Mouse (Mus musculus) testis, adult 2 months (tissue): ENCODE measurements around the gene Angptl1.

Experiments used
- CTCF ChIP-seq: fragments of 200-500 bp; IDR thresholded peaks from 2 replicates; pipeline ENCODE4 v1.5.1; 2012; ENCODE audit warnings: low read depth, mild to moderate bottlenecking, inconsistent platforms, low read length, moderate library complexity; ENCODE audit not compliant: control insufficient read depth, insufficient read depth, insufficient replicate concordance
- POLR2A ChIP-seq: fragments of 200-500 bp; IDR thresholded peaks from 2 replicates; pipeline ENCODE4 v1.6.1; 2012; ENCODE audit warnings: low read depth, mild to moderate bottlenecking, inconsistent platforms, low read length, moderate library complexity; ENCODE audit not compliant: control insufficient read depth

DNA sequence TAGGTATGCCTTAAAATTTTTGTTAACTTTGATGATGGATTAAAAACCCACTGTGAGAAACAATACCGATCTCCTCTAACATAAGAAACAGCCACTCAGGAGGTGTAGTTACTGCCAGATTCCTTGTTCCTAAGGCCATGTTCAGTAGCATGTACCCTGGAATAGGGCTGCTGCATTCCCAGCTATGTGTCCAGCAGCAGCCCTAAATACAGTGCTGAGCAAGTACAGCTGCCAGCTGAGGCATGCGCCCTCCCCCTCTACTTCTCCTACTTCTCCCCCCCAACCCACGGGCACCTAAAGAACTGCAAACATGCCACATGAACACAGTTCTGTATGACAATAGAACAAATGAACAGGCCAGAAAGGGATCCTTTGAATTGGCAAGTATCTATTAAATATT is 25.4 kb downstream of the Angptl1 start:
- TF ChIP-seq CTCF = no peak
- no peak for TF ChIP-seq POLR2A
